Mouse (Mus musculus) mouse embryonic stem cell (cell line): ENCODE results near the gene Hexa.

Experiments
- in situ Hi-C, 2 experiments: fragments of 300-500 bp; cut with MboI; formaldehyde crosslinking; loops; 1 replicate in 1 of 2; 3 replicates in 1 of 2; pipeline ENCODE4 v1.14.3; 2019 to 2020; ENCODE audit warnings: low sequenced_read_pairs in 2 of 2, low pct_unique_long_range_greater_than_20kb in 1 of 2, mixed read lengths in 1 of 2; ENCODE audit not compliant: unreplicated experiment in 1 of 2

The Hexa gene

DNA sequence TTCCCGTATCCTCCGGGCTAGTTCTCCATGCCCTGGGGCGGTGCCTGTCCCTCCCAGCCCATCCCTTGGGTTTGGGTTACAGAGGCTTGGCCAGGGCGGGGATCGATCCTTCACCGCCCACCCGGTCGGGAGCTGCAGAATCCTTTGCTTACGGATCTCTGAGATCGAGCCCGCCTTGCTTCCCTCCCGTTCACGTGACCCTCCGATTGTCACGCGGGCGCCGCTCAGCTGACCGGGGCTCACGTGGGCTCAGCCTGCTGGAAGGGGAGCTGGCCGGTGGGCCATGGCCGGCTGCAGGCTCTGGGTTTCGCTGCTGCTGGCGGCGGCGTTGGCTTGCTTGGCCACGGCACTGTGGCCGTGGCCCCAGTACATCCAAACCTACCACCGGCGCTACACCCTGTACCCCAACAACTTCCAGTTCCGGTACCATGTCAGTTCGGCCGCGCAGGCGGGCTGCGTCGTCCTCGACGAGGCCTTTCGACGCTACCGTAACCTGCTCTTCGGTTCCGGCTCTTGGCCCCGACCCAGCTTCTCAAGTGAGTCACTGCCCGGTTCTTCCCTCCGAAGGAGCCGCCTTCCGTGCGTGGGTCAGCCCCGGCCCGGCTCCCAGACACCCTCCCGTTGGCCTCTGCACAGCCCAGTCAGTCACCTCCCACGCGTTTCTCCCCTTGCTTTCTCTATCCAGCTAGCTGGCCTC lies at the start of gene Hexa, which contains the start of gene Tmem202:
Gene Hexa, plus strand, starts transcription at position 100 of the 697 bp plus-strand sequence.
Gene Tmem202, minus strand, starts transcription at position 407 of the 697 bp plus-strand sequence.
- in situ Hi-C loops = no loop called here

DNA sequence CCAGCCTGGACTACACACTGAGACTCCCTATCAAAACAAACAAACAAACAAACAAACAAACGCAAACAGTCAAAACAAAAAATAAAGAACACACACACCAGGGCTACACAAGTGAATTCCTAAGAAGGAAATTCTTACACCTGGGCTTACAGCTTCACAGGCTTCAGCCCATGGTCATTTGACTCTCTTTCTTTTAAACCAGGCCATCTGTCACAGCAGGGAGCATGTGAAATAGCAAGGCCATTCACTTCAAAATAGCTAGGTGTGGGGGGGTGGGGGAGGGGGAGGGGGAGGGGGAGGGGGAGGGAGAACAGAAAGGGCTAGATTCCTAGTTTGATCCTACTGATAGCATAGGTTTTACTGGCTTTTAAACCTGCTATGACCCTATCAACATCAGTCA lies 31.2 kb upstream of the Hexa start:
- in situ Hi-C loops = no loop called here

DNA sequence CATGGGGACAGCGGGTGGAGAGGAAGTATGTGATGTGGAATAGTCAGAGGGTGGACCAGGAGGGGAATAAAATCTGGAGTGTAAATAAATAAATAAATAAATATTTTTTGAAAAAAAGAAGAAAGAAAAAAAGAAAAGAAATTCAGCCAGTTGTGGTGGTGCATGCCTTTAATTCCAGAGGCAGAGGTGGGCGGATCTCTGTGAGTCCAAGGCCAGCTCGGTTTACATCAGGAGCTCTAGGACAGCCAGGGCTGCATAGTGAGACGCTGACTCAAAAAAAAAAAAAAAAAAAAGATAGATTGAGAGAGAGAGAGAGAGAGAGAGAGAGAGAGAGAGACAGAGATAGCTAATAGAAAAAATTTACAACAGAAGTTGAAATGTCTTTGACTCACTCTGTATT lies 27.0 kb upstream of the Hexa start:
- in situ Hi-C loops = no loop called here

DNA sequence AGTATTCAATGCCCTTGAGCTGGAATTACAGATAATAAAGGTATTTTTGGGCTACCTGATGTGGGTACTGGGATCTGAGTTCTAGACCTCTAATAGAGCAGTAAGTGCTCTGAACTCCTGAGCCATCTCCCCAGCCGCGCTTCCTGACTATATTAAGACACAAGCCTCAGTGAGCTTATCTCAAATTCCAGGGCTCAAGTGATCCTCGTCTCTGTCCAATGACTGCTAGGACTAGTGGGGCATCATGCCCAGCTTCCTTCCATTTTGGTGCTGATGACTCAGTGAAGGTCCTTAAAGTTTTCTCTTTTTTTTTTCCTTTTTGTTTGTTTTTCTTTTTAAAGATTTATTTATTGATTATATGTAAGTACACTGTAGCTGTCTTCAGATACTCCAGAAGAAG lies 24.3 kb upstream of the Hexa start:
- in situ Hi-C loops = no loop called here

DNA sequence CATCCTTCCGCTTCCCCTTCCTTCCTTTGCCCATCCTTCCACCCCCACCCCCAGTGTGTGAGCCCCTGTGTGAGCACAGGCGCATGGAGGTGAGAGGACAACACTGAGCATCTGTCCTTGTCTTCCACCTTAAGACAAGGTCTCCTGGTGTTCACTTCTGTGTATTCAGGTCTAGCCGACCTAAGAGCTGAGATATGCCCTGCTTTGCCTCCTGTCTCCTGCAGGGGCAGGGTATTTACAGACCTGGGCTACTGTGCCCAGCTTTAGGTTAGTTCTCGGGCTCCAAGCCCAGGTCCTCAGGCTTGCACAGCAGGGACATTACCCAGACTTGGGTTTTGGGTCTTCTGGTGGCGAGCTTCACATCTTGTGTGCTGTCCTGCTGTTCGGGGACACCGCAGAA lies 22.2 kb upstream of the Hexa start:
- in situ Hi-C loops = no loop called here

DNA sequence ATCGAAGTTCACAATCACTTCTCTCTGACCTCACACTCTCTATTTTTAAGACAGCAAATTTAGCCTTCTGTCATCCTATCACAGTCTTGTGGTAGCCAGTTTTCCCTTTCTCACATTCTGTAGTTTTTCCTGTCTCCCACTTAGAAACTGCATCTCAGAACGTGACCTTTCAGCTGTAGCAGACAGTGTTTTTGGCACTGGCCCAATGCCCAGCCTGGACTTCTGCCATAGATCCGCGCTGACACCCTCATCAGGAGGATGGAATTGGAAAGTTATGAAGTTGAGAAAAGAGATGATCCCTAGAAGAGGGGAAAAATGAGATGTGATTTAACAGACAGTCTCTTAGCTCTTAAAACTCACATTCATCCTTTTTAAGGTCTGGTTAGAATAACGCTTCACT lies 20.4 kb upstream of the Hexa start:
- in situ Hi-C loops = no loop called here

DNA sequence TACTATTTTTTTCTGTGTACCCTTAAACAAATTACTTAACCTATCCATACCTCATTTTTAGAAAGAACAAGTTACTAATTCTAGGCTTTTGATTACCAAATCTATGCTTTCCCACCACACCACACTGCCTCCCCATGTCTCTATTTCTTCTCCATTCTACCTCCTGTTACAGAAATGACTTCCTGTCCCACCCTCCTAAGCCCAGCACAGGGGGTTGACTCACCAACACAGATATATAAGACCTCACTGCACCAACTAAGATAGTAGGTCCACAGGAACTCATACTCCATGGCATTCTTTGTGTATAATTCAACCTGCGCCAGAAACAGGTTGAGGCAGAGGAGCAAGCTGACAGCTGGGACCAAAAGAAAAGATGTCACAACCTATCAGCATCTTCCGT lies 19.9 kb upstream of the Hexa start:
- in situ Hi-C loops = no loop called here

DNA sequence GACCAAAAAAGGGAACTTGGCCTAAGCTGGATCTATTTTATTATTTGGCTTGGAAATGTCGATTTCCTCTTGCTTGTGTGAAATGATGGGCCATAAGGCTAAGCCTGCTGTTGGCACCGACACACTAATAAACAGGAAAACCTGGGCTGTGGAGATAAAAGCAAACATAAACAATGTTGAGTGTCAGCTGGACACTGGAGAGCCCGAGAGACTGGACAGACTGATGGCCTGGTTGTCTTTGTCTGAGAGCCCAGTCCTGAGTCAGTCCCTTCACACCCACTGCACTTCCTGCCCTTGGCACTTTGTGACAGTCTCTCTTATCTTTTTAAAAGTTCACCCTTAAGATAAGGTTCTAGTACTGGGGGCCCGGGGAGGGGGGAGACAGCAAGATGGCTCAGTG lies 16.4 kb upstream of the Hexa start:
- in situ Hi-C loops = no loop called here

DNA sequence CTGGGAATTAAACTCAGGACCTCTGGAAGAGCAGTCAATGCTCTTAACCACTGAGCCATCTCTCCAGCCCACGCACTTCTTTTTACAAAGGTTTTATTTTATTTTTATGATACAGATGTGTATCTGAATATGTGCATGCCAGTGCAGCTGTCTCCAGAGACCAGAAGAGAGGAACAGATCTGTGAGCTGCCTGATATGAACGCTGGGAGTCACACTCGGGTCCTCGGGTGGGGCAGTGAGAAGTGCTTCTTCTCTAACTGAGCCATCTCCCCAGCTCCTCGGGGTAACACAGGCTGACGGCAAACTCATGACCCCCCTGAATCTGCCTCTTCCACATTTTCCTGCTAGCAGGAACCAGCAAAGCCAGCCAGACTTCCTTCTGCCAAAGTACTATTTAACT lies 12.6 kb upstream of the Hexa start:
- in situ Hi-C loops = no loop called here

DNA sequence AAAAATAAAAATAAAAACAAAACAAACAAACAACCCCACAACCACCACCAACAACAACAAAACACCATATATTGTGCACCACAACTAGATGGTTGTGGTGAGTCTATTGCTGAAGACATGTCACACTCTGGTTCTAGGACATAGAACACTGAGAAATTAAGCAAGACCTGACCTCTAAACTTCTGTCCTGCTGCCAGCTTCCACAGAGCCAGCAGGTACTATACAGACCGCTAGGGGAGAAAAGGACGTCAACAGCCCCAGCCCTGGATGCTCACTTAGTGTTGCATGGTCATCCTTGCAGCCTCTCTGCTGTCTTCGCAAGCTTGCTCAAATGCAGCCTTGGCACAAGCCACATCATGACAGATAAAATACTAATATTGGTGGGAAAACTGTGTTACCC lies 11.8 kb upstream of the Hexa start:
- in situ Hi-C loops = no loop called here

DNA sequence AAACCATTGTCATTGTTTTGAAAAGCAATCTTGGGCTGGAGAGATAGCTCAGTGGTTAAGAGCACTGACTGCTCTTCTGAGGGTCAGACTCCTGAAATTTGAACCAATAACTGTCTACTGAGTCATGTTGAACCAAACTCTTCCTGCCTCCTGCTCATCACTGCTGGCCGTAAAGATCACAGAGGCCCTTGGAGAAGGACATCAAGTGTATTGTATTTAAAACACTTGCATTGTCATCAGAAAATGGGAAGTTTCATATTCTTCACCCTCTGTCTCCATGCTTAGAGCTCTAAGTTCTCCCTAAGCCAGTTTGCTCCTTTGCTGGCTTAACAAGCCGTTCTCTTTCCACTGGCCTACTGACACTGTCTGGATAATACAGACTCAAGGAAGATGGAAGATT lies 11.1 kb upstream of the Hexa start:
- in situ Hi-C loops = no loop called here

DNA sequence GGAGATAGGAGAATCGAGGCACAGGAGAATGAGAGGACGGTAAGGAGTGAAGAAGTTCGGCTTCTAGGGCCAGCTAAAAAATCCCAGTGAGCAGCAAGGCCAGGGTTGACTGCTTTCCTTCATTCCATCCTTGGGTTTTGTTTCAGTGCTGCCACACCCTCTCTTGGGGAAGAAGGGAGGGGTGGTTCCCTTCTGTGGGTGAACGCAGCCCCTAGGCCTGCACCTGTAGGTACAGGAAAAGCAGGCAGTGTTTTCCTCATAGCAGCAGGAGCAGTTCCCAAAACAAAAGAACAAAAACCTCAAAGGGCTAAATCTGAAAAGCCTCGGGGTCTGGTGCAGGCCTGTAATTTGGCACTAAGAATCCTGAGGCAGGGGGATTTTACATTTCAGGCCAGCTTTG lies 7.7 kb upstream of the Hexa start:
- in situ Hi-C loops = no loop called here

DNA sequence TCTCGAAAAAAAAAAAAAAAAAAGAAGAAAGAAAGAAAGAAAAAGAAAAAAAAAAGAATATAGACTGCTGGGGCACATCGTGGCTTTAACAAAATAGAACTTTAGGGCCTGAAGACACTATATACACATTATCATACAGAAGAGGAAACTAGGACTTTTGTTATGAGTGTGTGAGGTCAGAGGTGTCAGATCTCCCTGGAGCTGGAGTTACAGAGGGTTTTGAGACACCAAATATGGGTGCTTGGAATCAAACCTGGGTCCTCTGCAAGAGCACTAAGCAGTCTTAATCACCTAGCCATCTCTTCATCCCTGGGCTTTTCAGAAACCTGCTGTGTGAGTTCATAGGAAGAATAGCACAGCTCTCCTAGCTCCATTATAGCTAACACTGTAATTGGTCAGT lies 5.9 kb upstream of the Hexa start:
- in situ Hi-C loops = no loop called here

DNA sequence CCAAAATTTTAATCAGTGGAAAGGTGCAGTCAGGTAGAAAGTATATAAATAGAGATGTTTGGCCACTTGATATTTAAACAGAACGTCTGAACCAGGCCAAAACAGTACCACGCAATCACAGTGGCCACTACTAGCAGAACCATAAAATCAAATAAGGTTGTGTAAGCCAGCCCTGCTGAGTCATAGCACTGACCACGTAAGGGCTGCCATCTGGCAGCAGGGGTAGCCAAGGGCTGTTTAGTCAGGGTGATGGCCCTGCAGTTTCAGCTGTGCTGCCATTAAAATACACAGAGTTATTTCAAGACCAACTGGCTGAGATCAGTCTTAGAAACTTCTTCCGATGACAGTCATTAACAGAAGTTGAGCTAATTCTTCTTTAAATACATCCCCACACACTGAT lies 5.5 kb upstream of the Hexa start:
- in situ Hi-C loops = no loop called here

DNA sequence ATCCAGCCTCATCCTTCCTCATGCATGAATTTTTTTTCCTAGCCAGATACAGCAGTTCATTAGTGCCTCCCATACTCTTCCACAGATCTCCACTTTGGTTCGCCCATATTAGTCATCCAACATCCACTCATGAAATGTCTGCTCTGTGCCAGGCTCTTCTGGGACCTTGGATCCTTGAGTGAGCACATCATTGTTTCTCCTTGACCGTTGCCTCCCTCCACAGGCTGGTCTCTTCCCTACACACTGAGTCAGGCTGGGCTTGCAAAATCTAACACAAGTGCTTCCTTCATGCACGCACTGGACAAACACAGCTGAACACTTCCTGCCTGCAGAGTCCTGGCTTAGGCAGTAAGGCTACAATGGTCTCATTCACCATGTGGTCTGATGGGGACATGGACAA lies 1.7 kb upstream of the Hexa start:
- in situ Hi-C loops = no loop called here

DNA sequence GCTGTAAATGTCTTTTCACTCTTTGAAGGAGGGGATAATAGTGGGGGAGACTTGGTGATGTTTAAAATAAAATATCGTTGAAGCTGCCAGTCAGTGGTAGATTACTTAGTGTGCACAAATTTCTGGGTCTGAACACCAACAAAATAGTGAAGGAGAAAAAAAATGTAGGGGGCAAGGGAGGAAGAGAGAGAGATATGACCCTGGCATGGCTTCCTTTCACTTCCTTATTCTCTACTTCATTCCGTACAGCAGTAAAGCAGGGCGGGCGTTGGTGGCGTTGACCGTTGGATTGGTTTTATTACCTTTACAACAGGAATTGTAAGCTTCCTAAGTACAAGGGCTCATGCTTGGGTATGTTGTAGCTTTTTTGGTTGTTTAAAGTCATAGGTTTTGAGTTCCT lies 2.3 kb downstream of the Hexa start:
- in situ Hi-C loops = no loop called here

DNA sequence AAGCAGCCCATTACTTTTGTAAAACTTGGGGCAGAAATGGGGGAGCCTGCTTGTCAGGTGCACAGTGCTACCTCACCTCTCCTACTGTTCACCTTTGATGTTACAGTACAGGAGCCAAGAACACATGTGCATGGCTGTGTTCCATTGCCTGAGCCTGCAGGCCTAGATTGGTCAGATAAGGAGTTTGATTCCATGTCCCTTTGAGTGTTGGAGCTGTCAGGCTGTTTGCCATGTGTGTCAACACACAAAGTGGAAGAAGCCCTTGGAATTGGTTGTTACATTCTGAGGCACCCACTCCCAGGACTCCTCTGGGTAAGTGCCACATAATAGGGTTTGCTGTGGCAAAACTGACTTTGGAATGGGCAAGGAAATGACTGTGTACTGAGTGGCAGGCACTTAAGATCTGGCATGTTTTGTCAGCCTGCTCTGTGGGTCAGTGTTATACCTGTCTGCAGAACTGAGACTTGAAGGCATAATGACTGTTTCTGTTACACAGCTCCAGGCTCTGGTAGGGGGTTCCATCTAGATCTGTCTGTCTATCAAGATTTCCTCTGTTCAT lies 3.5 kb downstream of the Hexa start:
- in situ Hi-C loops = no loop called here

DNA sequence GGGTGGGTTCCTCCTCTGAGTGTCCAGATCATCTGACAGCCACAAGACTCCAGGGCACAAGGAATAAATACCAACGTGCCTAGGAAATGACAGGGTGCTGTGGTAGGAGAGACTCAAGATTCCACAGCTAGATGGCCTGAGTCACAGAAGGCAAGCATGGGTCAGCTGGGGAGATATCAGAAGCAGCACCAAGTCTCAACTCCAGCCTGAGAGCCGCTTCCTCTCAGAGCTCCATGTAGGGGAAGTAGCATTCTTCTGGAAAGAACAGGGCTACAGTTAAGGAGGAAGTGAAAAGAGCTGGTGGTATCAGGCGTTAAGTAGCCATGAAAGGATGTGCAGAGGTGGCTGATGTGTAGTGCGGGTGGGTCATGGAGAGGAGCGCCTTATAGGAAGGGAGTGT lies 5.4 kb downstream of the Hexa start:
- in situ Hi-C loops = no loop called here

DNA sequence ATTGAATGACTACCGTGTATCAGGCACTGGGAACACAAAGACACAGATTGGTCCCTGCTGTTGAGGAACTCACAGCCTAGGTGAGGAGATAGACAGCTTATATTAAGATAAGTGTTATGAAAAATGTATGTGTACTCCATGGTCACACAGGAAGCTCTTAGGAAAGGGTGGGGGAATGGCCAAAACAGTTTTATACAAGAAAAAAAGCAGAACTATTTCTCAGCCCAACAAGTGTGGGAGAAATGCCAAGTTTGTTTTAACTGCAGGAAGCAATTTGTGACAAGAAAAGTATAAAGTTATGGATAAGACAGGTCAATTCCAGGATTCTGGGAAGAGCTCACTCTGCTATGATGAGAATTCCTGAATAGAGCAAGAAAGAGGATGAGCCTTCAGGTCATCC lies 8.5 kb downstream of the Hexa start:
- in situ Hi-C loops = no loop called here

DNA sequence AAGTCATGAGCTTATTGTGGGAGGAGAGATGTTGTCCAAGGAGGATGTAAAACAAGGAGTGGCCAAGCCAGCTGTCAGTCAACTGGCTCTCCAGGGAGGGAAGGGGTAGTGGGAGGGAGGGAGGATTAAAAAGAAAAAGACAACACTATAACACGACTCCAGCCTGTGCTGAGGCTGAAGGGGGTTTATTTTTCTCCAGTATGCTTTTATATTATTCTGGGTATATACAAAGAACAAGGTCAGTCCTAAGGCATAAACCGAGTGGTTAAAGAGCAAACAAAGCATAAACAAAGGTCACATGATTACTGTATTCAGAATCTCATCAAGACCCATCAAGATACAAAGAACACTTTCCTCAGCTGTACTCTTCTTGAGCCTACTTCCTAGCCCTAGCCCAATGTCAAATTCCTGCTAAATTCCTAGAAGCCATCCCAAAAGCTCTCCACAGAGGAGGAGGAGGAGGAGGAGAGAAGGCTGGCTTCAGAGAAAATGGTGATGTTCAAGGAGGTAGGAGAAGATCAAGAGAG lies 9.7 kb downstream of the Hexa start:
- in situ Hi-C loops = no loop called here
